Mouse (Mus musculus) liver, adult 2 months (tissue): ENCODE measurements around the gene Prkce. TPM values are rescaled to one million over a fixed set of nuclear protein-coding genes. Genes with fewer than 3 reads are reported as not detected.

ENCODE experiments used
- DNase-seq: peaks from one replicate; pipeline ENCODE4 v3.0.0-alpha.2; 2011; ENCODE audit warnings: low read depth, low spot score; ENCODE audit errors: extremely low read depth
- H3K27ac ChIP-seq: fragments of 200-500 bp; replicated peaks from 2 replicates; pipeline ENCODE4 v1.5.1; 2012; ENCODE audit warnings: low read depth, mild to moderate bottlenecking, control low read depth, inconsistent platforms, low read length; ENCODE audit not compliant: insufficient read depth
- H3K27me3 ChIP-seq: fragments of 200-500 bp; 2 replicates; pipeline ENCODE4 v1.6.1; 2012; ENCODE audit warnings: mild to moderate bottlenecking, moderate library complexity, low read length, inconsistent platforms; ENCODE audit not compliant: control insufficient read depth, insufficient read depth
- H3K36me3 ChIP-seq: fragments of 200-500 bp; 2 replicates; pipeline ENCODE4 v1.6.1; 2012; ENCODE audit warnings: low read length, inconsistent platforms; ENCODE audit not compliant: control insufficient read depth, insufficient read depth
- H3K4me1 ChIP-seq: fragments of 200-500 bp; 2 replicates; pipeline ENCODE4 v1.6.1; 2011; ENCODE audit warnings: low read length; ENCODE audit not compliant: control insufficient read depth, insufficient read depth
- H3K4me3 ChIP-seq: fragments of 200-500 bp; 2 replicates; pipeline ENCODE4 v1.5.1; 2011; ENCODE audit warnings: low read depth, mild to moderate bottlenecking, control low read depth, low read length, moderate library complexity; ENCODE audit not compliant: insufficient read depth
- H3K79me2 ChIP-seq: fragments of 200-500 bp; 2 replicates; pipeline ENCODE4 v1.6.1; 2012; ENCODE audit warnings: inconsistent platforms, mild to moderate bottlenecking, low read length, moderate library complexity; ENCODE audit not compliant: control insufficient read depth, insufficient read depth
- H3K9ac ChIP-seq: fragments of 200-500 bp; 2 replicates; pipeline ENCODE4 v1.6.1; 2012; ENCODE audit warnings: low read depth, mild to moderate bottlenecking, control low read depth, inconsistent platforms, low read length
- CTCF ChIP-seq: fragments of 200-500 bp; IDR thresholded peaks from 2 replicates; pipeline ENCODE4 v1.5.1; 2011; ENCODE audit warnings: low read depth, low read length, control low read depth
- POLR2A ChIP-seq: fragments of 200-500 bp; IDR thresholded peaks from 2 replicates; pipeline ENCODE4 v1.6.1; 2011; ENCODE audit warnings: low read length, control low read depth; ENCODE audit not compliant: insufficient read depth; ENCODE audit errors: extremely low read depth
- WGBS: fragments of 180-500 bp; shearing (Covaris S2); methylation state at CpG from one replicate; pipeline ENCODE4 v1.1.7; 2018; 5-methylcytosine and 5-hydroxymethylcytosine counted together
- polyA plus RNA-seq: library from polyadenylated mRNA; depleted of rRNA; stranded (reverse); fragments of >200 nt; gene quantifications from 2 replicates; pipeline ENCODE4 v1.2.3, GENCODE M21; 2012
- total RNA-seq: library from RNA; depleted of rRNA; stranded (reverse); fragments of >200 nt; gene quantifications from 2 replicates; pipeline ENCODE4 v1.2.3, GENCODE M21; 2014

The Prkce gene
- total and polyA plus RNA-seq, 2 experiments, result 2.0 to 6.4 TPM

GRCm38 (mm10) chr17:86330076-86330955 is 162.7 kb downstream of the Prkce start:
- H3K4me3 ChIP-seq, result no peak overlapping the region

GRCm38 (mm10) chr17:86331835-86332234 is 164.2 kb downstream of the Prkce start:
- H3K27me3 ChIP-seq, result no peaks in the 10 kb centered on the region
- no peak overlapping the region for H3K9ac ChIP-seq
- H3K79me2 ChIP-seq, result peaks cover 5% of the 10 kb centered on the region; the same call in 1 of the 2 replicates
- H3K27ac ChIP-seq, result no peak overlapping the region
- H3K4me3 ChIP-seq, result no peak overlapping the region
- WGBS, result 96% methylated on average over 8 of the region's 8 CpGs
- H3K4me1 ChIP-seq, result peaks cover 12% of the 10 kb centered on the region
- TF ChIP-seq CTCF, result no peak
- no peak for TF ChIP-seq POLR2A
- H3K36me3 ChIP-seq, result no peaks in the 10 kb centered on the region
- DNase-seq, result no peak

More at GRCm38 (mm10) chr17:86330076-86330955, 162.7 kb downstream of the Prkce start:
- Histone ChIP-seq H3K79me2 (no peaks in the 10 kb centered on the region; the same call in 1 of the 2 replicates), H3K36me3 (no peaks in the 10 kb centered on the region), H3K27me3 (no peaks in the 10 kb centered on the region), H3K27ac (no peak overlapping the region), H3K9ac (no peak overlapping the region), H3K4me1 (peaks cover 10% of the 10 kb centered on the region)
- no peak for TF ChIP-seq POLR2A
- no peak for TF ChIP-seq CTCF
- no peak for DNase-seq
- 91% methylated on average over 16 of the region's 16 CpGs for WGBS

GRCm38 (mm10) chr17:86334990-86335389 is 167.4 kb downstream of the Prkce start:
- no peak overlapping the region for H3K27ac ChIP-seq
- no peak overlapping the region for H3K4me3 ChIP-seq
- peak; percentile 96 for DNase-seq
- H3K4me1 ChIP-seq, result peaks cover 5% of the 10 kb centered on the region
- H3K27me3 ChIP-seq, result no peaks in the 10 kb centered on the region
- 25% methylated on average over 4 of the region's 4 CpGs for WGBS
- peaks cover 9% of the 10 kb centered on the region; the same call in 1 of the 2 replicates for H3K79me2 ChIP-seq
- no peak overlapping the region for H3K9ac ChIP-seq
- H3K36me3 ChIP-seq, result no peaks in the 10 kb centered on the region
- TF ChIP-seq CTCF (0 out of 2 replicates have a peak, but pooled peaks have one; percentile 12), POLR2A (no peak)

GRCm38 (mm10) chr17:86336652-86337073 is 169.1 kb downstream of the Prkce start:
- DNase-seq, result no peak
- Histone ChIP-seq H3K79me2 (peaks cover 9% of the 10 kb centered on the region; the same call in 1 of the 2 replicates), H3K9ac (no peak overlapping the region), H3K4me3 (no peak overlapping the region), H3K27ac (no peak overlapping the region), H3K27me3 (no peaks in the 10 kb centered on the region), H3K4me1 (peaks cover 5% of the 10 kb centered on the region), H3K36me3 (no peaks in the 10 kb centered on the region)
- TF ChIP-seq CTCF, result no peak
- no peak for TF ChIP-seq POLR2A
- WGBS, result 73% methylated on average over 4 of the region's 4 CpGs

- H3K27me3 ChIP-seq, result no peaks in the 10 kb centered on the region
- peaks cover 5% of the 10 kb centered on the region for H3K4me1 ChIP-seq
- H3K27ac ChIP-seq, result no peak overlapping the region
- peaks cover 9% of the 10 kb centered on the region; the same call in 1 of the 2 replicates for H3K79me2 ChIP-seq
- H3K9ac ChIP-seq, result no peak overlapping the region
- no peak overlapping the region for H3K4me3 ChIP-seq
- no peak for DNase-seq
- 68% methylated on average over 3 of the region's 3 CpGs for WGBS
- H3K36me3 ChIP-seq, result no peaks in the 10 kb centered on the region
- TF ChIP-seq POLR2A (no peak), CTCF (no peak)
Measured at GRCm38 (mm10) chr17:86337076-86337475, 169.5 kb downstream of the Prkce start.
